Mouse (Mus musculus) cerebellum, adult 11-12 months (tissue): Measurements from ENCODE around the gene Masp1.

Experiments
- DNase-seq: peaks from one replicate; pipeline ENCODE4 v3.0.0; 2022

Masp1 gene

DNA sequence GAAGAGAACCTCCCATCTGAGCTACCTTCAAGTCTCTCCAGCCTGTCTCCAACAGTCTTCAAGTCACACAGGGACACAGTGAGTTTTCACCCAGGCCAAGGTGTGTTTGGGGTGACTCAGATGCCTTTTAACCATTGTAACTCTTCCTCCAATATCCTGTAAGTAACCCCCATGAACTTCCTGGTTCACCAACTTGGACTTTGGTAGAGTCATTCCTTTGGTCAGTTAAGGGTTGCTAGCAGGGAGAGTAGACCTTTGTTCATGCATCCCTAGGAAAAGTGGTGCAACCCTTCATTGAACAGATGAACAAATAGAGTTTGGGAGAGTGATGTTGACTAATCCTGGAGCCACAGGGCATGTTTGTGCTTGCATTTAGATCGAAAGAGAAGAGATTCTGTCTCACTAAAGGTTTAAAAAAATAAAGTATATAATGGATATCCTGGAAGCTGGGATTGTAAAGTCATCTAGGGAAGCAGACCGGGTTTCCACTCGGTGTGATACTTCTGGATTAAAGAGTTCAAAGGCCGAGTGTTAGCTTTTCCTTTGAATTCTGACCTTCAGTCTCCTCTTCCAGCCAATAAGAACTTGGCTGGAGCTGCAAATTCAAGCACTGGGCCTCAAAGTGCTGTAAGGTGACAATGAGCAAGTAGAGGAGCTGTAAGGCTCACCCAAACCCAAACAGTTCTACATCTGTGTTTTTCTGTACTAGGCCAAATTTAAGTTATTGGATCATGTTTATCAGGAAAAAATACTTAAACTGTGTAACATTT, 9.3 kb downstream of the Masp1 start:
- no peak for DNase-seq

DNA sequence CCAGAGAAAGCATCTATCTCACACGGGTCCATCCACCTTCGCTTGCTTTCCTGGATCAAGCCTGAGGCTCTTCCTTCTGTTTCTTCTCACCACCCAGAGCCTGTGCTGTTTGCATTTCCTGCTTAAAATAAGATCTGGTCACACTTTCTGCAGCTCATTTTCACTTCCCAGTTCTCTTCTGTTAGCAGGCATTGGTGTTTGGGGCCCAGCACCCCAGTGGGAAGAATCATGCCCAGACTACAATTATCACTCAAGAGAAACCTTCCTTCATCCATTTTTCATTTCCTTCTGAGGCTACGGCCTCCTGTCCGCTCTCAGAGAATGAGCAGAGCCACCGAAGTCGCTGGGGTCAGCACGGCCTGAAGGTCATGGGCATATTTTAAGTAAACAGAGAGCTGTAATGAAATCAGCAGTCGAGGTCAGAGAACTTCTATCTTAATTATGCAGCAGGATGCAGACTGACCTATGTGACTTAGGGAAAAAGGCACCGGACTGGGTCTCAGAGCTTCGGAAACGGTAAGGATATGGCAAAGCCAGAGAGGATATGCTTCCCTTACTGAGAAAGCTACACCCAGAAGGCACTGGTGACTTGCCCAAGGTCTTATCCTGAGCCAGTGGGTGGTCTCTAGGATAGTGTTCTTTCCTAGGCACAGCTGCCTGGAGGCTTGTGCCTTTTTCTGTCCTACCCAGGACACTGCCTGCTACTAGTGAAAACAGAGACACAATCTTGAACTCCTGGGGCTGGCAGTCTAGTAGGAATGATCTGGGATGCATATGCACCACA, 14.5 kb downstream of the Masp1 start:
- DNase-seq = no peak

DNA sequence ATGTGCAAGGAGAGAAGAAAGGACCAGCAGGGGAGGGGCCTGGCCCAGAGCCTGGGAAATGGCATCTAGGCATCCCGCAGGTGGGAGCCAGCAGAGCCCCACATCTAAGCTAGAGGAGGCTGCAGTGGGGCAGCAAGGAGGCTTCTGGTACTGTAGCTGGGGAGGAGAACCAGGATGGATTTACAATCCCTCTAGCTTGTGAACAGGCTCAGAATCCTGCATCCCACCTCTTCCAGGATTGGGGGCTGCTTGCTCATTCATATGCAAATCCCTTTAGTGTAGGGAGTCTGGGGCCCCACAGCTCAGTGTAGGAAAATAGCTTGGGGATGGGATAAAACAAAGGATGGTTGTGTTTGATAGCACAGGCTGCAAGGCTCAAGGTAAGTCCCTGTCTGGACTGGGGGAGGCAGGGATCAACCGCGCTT, 16.3 kb downstream of the Masp1 start:
- DNase-seq = no peak

DNA sequence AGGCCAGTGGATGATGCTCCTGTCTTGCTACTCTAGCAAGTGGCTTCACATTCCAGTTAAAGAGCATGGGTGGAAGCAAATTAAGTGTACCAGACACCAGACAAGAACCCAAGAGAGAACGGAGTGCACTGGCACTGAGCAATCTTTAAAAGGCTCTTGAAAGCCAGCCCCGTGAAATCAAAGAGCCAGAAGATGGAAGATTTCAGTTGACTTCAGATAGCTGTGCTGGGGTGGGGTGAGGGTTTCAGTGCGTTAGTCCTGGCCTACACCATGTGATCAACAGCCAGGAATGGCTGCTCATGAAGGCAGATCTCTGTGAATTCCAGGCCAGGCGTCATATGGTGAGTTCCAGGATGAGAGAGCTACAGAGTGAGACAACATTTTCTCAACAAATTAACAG, 17.3 kb downstream of the Masp1 start:
- no peak for DNase-seq

DNA sequence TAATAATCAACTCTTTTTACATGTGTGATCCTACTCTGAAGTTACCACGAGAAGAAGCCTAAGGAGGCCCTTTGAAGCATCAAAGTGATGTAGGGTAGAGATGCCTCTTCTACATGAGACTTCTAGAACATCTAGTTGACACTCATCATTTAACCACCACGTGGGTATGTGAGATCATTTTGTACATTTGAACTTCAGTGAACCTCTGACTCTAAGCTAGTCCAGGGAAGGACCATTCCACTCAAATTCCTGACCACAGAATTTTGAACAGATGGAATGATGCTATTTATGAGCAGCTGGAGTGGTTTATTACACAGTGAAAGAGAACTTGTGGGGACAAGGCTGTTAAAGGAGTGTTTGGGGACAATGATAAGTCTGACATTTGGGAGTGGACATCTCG, 18.1 kb downstream of the Masp1 start:
- no peak for DNase-seq

DNA sequence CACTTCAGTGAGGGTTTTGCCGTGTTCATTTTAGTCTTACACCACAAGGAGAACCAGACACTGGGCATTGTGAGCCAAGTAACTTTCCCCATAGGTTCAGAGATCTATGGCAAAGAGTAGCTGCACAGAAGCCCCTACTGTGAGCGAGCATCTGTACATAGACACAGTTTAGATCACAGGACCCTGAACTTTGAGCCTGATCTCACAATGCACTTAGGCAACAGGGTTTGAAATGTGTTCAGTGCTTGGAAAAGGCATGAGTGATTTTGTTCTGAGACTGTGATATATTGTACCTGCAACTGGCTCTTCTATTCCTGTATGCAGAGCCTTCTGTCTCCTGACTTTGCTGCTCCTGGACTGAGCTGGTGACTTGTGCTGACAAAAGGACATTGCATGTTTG, 19.3 kb downstream of the Masp1 start:
- no peak for DNase-seq

DNA sequence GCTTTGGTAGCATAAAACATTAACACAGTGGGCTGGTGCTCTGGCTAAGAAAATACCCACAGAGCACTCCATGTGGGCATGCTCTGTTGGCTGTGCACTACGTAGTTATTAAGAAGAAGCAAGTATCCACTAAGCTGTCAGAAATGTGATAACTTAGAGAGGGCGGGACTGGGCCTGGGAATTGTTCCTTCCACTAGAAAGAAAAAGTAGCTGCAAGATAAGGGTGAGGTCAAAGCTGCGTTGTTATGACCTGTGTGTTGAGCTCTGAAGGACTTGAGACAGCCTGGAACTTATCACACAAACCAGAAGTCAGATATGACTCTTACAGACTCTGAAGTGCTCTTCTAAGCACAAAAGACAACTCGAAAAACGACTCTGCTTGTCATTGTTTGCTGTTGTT, 20.1 kb downstream of the Masp1 start:
- no peak for DNase-seq

DNA sequence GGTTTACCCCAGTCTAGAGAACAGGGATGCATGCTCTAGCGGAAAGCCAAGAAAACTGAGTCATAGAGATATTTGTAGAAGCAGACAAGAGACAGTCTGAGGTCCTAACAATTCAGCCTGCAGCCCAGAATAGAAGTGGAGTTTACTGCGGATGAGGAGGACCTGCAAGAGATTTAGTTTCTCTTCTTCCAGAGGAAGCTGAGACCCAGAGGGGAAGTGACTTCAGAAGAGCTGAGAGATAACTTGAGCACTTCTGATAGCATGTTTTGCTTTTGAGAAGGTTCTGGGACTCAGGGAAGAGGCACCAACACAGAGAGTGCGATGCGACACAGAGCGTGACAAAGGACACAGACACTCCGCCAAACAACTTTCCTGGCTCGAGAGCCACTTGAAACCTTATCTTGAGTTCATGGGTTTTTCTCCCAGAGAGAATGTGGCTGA, 21.9 kb downstream of the Masp1 start:
- DNase-seq = no peak

DNA sequence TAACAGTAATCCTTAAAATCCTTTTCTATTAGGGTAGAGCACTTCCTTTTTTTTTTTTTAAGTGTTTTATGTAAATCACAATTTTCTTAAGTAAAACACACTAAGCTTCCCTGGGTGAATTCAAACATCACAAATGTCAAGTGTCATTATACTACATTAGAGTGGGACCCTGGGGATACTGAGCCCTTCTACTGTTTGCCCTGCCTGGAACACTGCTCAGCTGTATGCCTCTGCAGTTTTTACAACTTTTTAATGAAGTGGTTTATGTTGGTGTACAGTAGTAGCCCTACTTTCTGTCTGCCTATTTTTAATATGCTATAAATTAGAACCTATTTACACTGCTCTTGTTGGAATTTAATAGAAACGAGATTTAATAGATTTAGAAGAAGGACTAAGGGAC, 22.7 kb downstream of the Masp1 start:
- no peak for DNase-seq

DNA sequence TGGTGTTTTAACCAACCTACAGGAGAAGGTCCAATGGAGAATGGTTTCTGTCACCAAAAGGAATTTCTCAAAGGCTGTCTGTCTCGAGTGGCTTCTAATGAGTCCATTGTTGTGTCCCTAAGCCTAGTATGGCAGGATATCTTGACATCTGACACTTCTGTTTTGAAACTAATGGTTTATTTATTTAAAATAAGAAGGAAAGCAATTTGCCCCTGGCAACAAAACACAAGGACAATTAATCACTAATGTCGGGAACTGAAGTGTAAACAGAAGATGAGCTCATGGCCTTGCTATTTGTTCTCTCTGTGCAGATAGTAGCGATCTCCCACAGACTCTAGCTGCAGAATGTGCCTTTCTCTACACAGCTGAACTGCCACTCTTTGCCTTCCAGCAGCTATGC, 23.2 kb downstream of the Masp1 start:
- no peak for DNase-seq

DNA sequence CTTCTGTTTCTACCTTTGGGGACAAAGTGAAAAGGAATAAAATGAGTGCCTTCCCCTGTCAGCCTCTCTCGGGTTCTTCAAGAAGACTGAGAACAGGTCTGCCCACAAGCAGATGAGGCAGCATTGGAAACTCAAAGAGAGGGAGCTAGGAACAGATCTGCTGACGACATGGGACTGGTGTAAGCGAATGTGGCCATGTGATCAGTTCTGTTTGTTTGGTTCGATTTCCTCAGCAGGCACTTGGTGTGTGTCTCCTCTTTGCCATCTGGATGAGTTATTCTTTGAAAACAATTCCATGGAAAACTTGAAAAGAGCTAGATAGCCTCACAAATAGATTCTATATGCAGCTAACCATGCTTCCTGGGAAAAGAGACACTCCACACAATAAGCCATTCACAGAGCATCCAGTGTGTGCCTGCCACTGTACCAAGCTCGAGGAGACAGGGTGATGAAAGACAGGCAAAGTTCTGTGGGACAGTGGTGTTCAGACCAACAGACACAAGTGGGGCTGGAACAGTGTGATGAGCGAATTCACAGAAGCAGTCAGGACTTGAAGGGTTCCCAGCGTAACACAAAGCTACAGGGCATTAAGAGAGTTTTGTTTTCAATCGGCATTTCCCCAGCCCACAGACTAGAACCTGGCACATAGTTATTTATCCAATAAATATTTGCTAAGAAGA, 24.2 kb downstream of the Masp1 start:
- DNase-seq = no peak

DNA sequence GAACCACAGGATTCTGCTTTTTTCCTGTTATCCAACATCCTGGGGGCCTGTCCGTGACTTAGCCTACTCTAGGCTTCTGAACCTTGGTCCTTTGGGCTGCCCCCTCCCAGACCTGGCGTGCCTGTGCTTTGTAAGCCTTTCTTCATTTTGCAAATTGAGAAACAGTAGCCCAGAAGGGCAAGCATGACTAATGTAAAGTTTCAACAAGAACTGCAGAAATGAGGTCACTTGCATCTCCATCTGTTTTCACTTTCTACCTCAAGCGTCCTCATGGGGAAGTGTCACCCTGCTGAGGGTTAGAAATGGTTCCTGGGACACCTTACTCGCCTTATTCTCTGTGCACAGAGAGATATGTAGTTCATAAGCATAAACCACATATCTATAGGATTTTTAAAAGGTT, 27.8 kb downstream of the Masp1 start:
- no peak for DNase-seq

DNA sequence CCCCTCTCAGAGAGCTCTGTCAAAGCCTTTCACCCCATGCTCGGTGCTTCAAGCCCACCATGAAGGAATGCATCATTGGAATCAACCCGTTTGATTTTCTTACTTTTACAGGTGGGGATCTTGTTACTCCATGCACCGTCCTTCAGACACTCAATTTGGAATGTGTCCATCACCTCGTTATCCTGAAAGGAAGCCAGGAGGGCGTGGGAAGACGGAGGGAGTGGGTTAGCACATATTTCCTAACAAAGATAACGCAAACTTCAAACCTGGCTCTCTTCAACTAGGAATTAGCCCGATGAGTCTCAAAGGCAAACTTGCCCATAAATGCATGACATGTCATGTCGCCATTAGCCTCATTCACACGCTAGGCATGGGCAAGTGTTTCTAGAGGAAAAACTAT, 37.3 kb downstream of the Masp1 start:
- no peak for DNase-seq

DNA sequence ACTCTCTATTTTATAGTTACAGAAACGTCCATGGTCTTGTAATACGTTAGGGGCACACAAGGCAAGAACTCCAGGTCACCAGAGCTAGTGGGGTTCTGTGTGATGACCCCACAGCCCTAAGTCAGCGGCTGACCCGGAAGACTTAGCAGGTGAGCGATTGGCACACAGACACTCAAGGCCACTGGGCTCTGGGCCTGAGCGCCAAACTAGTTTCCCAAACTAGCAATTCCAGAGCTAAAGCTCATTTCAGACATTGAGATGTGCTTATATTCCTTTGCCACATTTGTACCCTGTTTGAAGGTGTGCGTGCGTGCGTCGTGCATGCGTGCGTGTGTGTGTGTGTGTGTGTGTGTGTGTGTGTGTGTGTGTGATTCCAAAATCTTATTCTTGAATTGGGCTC, 37.8 kb downstream of the Masp1 start:
- DNase-seq = no peak

DNA sequence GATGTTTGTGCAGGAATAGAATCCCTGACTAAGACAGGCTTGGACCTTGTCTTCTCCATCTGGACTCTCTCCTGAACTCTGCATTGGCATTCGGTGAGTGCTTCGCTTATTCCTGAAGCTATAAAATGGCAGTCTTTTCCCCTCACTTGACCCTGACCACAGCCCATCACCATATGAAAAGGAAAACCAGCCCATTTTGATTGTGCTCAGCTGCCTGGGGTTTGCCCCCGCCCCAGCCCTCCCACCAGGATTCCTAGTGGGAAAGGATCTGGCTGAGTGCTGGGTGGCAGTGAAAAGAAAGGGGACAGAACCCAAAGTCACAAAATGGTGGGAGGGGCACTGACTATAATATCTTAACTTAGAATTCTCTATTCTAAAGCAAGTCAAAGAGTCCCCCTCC, 38.4 kb downstream of the Masp1 start:
- no peak for DNase-seq

DNA sequence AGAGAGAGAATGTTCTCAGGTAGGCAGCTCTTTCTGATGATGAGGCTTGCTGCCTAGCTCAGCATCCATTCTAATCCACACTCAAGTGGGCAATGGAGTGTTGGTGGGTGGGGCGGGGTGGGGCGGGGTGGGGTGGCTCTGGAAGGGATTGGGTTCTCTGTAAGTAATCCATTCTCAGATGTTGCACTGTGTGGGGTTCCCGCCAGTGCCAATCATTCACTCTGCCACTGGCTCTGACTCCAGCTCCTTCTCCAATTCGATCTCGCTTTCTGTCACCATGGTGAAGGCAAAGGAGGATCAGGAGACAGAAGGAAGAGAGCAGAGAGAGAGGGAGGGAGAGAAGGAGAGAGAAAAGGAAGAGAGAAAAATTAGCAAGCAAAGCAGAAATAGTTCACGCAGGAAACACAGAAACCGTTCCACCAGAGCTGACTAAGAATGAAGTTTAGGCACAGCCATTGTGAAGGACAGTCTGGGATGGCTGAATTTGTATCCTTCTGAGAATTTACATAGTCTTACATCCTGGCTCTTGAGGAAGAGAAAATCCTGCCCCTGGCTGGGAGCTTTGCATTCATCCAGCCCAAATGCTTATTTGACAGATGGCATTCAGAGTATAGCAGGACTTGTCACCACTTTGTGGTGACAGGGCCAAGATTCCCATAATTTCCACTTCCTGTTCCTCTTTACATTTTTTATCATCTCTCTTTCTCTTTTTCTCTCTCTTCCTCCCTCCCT, 40.6 kb downstream of the Masp1 start:
- DNase-seq = no peak

DNA sequence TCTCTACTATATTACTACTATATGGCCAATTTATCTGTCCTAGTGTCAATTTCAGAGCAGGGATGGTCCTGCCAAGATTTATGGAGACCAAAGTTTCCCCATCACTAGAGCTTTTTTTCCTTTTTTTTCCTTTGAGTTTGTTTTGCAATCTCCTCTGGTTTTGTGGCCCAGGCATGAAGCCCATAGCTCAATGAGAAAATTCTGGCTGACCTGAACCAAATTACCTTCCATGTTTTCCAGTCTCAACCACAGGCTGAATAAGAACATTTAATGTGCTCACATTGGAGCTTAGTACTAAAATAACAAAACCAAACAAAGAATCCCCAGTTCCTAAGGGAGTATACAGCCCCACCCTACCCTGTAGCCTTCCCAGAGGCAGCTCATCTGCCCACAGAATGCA, 44.0 kb downstream of the Masp1 start:
- DNase-seq = no peak

DNA sequence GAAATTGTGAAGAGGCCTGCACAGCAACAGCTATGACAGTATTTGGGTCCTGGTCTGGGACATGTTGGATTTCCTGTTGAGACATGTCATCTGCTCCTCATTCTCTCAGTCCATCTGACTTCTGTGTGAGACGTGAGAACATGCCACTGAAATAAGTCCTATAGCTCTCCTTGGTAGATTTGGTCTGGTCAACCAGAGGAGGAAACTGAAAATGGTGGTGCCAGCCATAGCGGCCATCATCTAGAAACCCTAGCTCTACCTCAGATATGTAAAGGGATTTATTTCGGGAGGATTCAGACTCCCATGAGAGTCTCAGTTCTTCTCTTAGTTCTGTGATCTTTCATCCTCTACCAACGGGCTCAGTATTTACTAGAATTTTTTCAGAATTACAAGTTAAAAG, 45.0 kb downstream of the Masp1 start:
- no peak for DNase-seq

DNA sequence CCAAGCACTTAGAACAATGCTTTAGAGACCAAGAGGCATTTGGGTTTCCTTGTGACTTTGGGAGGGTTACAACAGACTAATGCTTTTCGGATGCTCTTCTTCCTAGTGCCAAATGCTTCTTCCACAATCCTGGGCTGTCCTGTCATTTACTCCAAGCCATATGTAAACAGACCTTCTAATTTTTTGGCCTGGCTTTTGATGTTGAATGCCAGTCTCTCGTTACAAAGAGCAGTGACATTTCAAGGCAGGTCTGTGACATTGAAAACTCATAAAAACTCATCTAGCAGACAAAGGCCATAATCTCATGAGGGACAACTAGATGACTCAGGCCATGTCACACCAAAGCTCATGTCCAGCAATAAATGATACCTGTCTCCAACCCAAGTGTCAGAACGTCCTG, 48.6 kb downstream of the Masp1 start:
- no peak for DNase-seq

DNA sequence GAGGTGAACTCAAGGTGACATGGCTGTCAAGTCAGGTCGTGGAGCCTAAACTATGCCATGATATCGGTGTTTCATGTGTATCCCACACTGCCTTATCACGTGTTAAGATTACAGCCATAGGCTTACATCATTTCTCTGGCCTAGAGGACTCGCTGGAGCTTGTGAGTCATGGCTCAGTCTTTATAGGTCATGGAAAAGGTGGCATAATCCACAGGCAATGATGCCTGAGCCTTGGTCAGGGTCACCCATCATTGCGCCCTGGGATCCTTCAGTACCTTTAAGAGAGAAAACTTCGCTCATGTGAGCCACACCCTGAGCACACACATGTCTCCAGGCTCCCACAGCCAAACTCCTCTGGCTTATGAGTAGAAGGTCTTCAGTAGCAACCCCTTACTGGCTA, 49.1 kb downstream of the Masp1 start:
- DNase-seq = no peak

DNA sequence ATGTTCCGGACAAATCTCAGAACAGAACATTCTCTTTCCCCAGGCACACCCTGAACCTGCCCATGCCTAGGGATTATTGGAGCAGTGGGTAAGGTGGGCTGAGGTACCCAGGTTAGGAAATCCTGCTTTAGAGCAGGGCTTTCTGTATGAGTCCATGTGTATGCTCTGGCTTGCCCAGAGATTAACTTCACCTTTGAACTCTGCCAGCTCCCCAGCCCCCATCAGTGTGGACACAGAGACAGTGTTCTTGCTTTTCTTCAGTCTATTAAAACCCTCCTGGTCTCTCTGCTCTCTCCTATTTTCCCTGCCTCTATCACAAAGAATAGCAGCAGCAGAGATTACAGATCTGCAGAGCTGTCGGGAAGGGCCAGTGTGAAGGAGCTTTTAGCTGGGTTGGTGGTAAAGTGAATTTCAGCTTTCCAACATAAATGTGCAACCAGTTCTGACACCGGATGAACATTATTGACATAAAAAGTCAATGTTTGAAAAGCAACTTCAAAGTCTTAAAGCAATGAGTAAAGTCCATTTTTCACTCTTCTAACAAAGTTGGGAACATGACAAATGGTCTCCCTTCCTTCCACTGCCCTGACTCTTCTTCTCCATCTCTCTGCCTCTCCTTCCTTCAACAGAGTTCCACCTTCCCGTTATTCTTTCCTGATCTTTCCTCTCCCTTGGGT, 56.8 kb downstream of the Masp1 start:
- DNase-seq = no peak

DNA sequence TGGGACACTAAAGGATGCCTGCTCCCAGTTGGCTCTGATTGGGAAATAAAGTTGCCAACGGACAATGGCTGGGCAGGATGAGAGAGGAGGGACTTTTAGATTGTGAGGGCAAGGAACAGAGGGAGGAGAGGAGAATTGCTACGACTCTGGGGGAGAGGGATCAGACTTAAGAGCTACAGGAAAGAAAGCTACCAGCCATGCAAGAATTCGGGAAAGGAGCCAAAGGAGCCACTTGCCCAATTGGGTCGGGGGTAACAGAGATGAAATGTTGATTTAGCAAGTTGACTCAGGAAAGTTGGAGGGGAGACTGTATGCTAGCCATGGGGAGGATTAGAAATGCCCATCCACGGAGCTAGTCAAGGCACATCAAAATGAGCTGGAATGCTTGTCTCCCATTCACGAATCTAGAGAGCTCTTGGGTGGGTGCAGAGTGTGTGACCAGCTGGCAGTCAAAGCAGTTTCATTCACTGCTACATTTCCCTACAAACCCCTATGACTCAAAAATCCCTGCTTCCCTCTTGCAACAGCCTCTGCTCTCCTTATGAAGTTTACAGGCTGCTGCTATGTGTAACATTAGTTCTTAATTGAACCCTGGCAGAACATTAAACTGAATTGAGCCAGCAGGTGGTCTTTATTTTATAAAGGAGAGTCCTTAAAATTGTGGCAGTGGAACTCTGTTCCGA, 61.6 kb downstream of the Masp1 start:
- DNase-seq = no peak
